Mouse (Mus musculus) lung, embryonic 15.5 days (tissue): ENCODE data around the gene Dyrk4. TPM values are rescaled to one million over a fixed set of nuclear protein-coding genes. Genes with fewer than 3 reads are reported as not detected.

Source experiments
- ATAC-seq: fragments of 200-750 bp; cut with Nextera tagmentation; 2 replicates; pipeline ENCODE4 v1.8.0; 2017; ENCODE audit warnings: moderate number of reproducible peaks, borderline replicate concordance; ENCODE audit not compliant: low FRiP score, low TSS enrichment; ENCODE audit errors: extremely low read depth
- H3K27ac ChIP-seq: fragments of 300-500 bp; sonication (generic); 2 replicates; pipeline ENCODE4 v1.5.1; 2015; ENCODE audit warnings: moderate library complexity, mild to moderate bottlenecking, inconsistent platforms
- H3K27me3 ChIP-seq: fragments of 300-500 bp; sonication (generic); 2 replicates; pipeline ENCODE4 v1.6.1; 2015; ENCODE audit warnings: inconsistent platforms
- H3K36me3 ChIP-seq: fragments of 300-500 bp; sonication (generic); 2 replicates; pipeline ENCODE4 v1.6.1; 2015; ENCODE audit warnings: inconsistent platforms
- H3K4me1 ChIP-seq: fragments of 300-500 bp; sonication (generic); 2 replicates; pipeline ENCODE4 v1.6.1; 2015; ENCODE audit warnings: inconsistent platforms
- H3K4me2 ChIP-seq: fragments of 300-500 bp; sonication (generic); 2 replicates; pipeline ENCODE4 v1.6.1; 2015; ENCODE audit warnings: inconsistent platforms, mild to moderate bottlenecking, moderate library complexity
- H3K4me3 ChIP-seq: fragments of 300-500 bp; sonication (generic); 2 replicates; pipeline ENCODE4 v1.5.1; 2015; ENCODE audit warnings: mild to moderate bottlenecking, inconsistent platforms
- H3K9ac ChIP-seq: fragments of 300-500 bp; sonication (generic); 2 replicates; pipeline ENCODE4 v1.6.1; 2015; ENCODE audit warnings: inconsistent platforms
- H3K9me3 ChIP-seq: fragments of 300-500 bp; sonication (generic); 2 replicates; pipeline ENCODE4 v1.6.1; 2016; ENCODE audit warnings: inconsistent platforms
- WGBS: fragments of 180-500 bp; shearing (Covaris S2); methylation state at CpG from one replicate; pipeline ENCODE4 v1.1.7; 2015; 5-methylcytosine and 5-hydroxymethylcytosine counted together
- polyA plus RNA-seq: library from polyadenylated mRNA; unstranded; fragments of >200 nt; fragmentation: Nextera tagmentation; extraction: Ambion mirVana; gene quantifications from 2 replicates; pipeline ENCODE4 v1.2.1, GENCODE M21; 2015

Gene Dyrk4
- polyA plus RNA-seq, 1 experiment from 2014 or later, result 0.26 TPM

DNA sequence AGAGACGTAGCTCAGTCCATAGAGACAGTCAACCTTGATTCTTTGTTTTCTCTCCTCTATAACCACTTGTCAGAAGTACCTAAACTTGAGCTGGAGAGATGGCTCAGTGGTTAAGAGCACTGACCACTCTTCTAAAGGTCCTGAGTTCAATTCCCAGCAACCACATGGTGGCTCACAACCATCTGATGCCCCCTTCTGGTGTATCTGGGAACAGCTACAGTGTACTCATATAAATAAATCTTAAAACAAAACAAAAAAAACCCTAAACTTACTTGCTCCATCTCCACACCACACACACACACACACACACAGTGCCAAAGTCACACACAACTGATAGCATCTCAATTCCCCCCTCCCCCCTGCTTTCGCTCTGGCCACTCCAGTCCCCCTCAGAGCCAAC lies 16.4 kb upstream of the Dyrk4 start:
- Histone ChIP-seq H3K27me3 (no peaks in the 10 kb centered on the region), H3K36me3 (peaks cover 17% of the 10 kb centered on the region), H3K9me3 (no peaks in the 10 kb centered on the region), H3K4me1 (peaks cover 28% of the 10 kb centered on the region), H3K27ac (no peak overlapping the region), H3K4me2 (peak overlapping the region; percentile 93), H3K4me3 (peak overlapping the region; percentile 93), H3K9ac (peak overlapping the region; percentile 86; the same call in 1 of the 2 replicates)
- 79% methylated on average over 2 of the region's 2 CpGs for WGBS
- ATAC-seq, result no peak

- Histone ChIP-seq H3K4me3 (no peak overlapping the region), H3K4me2 (no peak overlapping the region), H3K36me3 (peaks cover 53% of the 10 kb centered on the region), H3K4me1 (peaks cover 5% of the 10 kb centered on the region; the same call in 1 of the 2 replicates), H3K27me3 (no peaks in the 10 kb centered on the region), H3K27ac (no peak overlapping the region), H3K9me3 (no peaks in the 10 kb centered on the region), H3K9ac (no peak overlapping the region)
- ATAC-seq, result no peak
- 83% methylated on average over 2 of the region's 2 CpGs for WGBS
These were observed 11.3 kb upstream of the Dyrk4 start for GRCm38 (mm10) chr6:126932896-126933295.

- no peaks in the 10 kb centered on the region for H3K27me3 ChIP-seq
- H3K4me3 ChIP-seq, result no peak overlapping the region
- H3K4me1 ChIP-seq, result no peaks in the 10 kb centered on the region
- no peaks in the 10 kb centered on the region for H3K36me3 ChIP-seq
- H3K9ac ChIP-seq, result no peak overlapping the region
- no peaks in the 10 kb centered on the region for H3K9me3 ChIP-seq
- H3K27ac ChIP-seq, result no peak overlapping the region
- 79% methylated on average over 5 of the region's 5 CpGs for WGBS
- ATAC-seq, result no peak
- no peak overlapping the region for H3K4me2 ChIP-seq
These were observed 6.7 kb downstream of the Dyrk4 start for GRCm38 (mm10) chr6:126914928-126915327.

- no peak overlapping the region for H3K9ac ChIP-seq
- H3K27me3 ChIP-seq, result no peaks in the 10 kb centered on the region
- H3K9me3 ChIP-seq, result no peaks in the 10 kb centered on the region
- no peaks in the 10 kb centered on the region for H3K36me3 ChIP-seq
- 67% methylated on average over 4 of the region's 4 CpGs for WGBS
- no peak overlapping the region for H3K4me2 ChIP-seq
- no peaks in the 10 kb centered on the region for H3K4me1 ChIP-seq
- no peak for ATAC-seq
- no peak overlapping the region for H3K27ac ChIP-seq
- H3K4me3 ChIP-seq, result no peak overlapping the region
These were observed 10.9 kb downstream of the Dyrk4 start for GRCm38 (mm10) chr6:126910727-126911126.

GRCm38 (mm10) chr6:126907876-126908275 lies 13.8 kb downstream of the Dyrk4 start:
- Histone ChIP-seq H3K27ac (no peak overlapping the region), H3K4me3 (no peak overlapping the region), H3K9ac (no peak overlapping the region), H3K27me3 (no peaks in the 10 kb centered on the region), H3K9me3 (no peaks in the 10 kb centered on the region), H3K4me2 (no peak overlapping the region), H3K36me3 (no peaks in the 10 kb centered on the region), H3K4me1 (no peaks in the 10 kb centered on the region)
- ATAC-seq, result no peak
- WGBS, result 57% methylated on average over 3 of the region's 3 CpGs

DNA sequence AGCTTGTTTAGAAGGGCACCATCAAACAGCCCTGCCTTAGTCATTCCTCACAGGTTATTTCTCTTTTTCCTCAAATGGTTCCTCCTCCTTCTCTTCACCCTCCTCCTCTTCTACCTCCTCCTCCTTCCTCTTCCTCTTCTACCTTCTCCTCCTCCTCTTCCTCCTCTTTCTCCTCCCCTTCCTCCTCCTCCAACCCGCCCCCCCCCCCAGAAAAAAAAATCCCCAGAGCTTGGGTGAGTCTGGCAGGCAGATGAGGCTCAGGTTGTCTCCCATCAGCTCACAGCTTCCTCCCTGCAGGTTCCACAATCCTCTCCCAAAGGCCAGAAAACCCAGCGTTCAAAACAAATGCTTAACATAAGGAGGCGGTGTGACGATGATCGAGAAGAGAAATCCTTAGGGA lies 14.3 kb downstream of the Dyrk4 start:
- Histone ChIP-seq H3K9ac (no peak overlapping the region), H3K27ac (no peak overlapping the region), H3K4me2 (no peak overlapping the region), H3K9me3 (no peaks in the 10 kb centered on the region), H3K36me3 (no peaks in the 10 kb centered on the region), H3K4me3 (no peak overlapping the region), H3K27me3 (no peaks in the 10 kb centered on the region), H3K4me1 (no peaks in the 10 kb centered on the region)
- WGBS, result 75% methylated on average over 4 of the region's 5 CpGs
- no peak for ATAC-seq

GRCm38 (mm10) chr6:126877118-126877517 lies 44.5 kb downstream of the Dyrk4 start:
- Histone ChIP-seq H3K9me3 (no peaks in the 10 kb centered on the region), H3K4me1 (no peaks in the 10 kb centered on the region), H3K4me3 (no peak overlapping the region), H3K4me2 (no peak overlapping the region), H3K27me3 (no peaks in the 10 kb centered on the region), H3K36me3 (no peaks in the 10 kb centered on the region), H3K9ac (no peak overlapping the region), H3K27ac (no peak overlapping the region)
- ATAC-seq, result no peak
- WGBS, result 85% methylated on average over 8 of the region's 8 CpGs

DNA sequence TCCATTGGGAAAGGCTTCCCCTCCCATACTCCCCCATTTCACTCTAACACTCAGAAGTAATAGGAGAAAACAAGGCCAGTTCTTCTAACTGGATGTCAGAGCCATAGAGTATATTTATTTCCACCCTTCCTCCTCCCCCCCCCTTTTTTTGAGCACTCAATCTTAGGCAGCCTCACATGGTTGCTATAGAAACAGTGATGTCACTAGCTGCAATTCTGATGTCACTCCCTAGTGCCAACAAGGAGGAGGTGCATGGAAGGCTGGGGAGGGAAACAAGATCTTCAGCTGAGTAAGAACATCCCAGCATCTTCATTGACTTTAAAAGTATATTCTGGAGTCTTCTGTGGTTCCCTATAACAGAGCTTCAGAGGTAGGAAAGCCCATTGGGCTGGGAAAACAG lies 68.8 kb downstream of the Dyrk4 start, which contains the start of gene Akap3:
Gene Akap3, plus strand, starts transcription at position 218 of the 400 bp plus-strand sequence.
- no peak within 1 kb of the TSS for H3K27ac ChIP-seq
- no peak for ATAC-seq
- H3K36me3 ChIP-seq, result no peaks in the 10 kb centered on the region
- no peak within 1 kb of the TSS for H3K4me3 ChIP-seq
- no peak within 1 kb of the TSS for H3K4me2 ChIP-seq
- H3K27me3 ChIP-seq, result no peaks in the 10 kb centered on the region
- peaks cover 9% of the 10 kb centered on the region for H3K4me1 ChIP-seq
- no peak within 1 kb of the TSS for H3K9ac ChIP-seq
- no peaks in the 10 kb centered on the region for H3K9me3 ChIP-seq

DNA sequence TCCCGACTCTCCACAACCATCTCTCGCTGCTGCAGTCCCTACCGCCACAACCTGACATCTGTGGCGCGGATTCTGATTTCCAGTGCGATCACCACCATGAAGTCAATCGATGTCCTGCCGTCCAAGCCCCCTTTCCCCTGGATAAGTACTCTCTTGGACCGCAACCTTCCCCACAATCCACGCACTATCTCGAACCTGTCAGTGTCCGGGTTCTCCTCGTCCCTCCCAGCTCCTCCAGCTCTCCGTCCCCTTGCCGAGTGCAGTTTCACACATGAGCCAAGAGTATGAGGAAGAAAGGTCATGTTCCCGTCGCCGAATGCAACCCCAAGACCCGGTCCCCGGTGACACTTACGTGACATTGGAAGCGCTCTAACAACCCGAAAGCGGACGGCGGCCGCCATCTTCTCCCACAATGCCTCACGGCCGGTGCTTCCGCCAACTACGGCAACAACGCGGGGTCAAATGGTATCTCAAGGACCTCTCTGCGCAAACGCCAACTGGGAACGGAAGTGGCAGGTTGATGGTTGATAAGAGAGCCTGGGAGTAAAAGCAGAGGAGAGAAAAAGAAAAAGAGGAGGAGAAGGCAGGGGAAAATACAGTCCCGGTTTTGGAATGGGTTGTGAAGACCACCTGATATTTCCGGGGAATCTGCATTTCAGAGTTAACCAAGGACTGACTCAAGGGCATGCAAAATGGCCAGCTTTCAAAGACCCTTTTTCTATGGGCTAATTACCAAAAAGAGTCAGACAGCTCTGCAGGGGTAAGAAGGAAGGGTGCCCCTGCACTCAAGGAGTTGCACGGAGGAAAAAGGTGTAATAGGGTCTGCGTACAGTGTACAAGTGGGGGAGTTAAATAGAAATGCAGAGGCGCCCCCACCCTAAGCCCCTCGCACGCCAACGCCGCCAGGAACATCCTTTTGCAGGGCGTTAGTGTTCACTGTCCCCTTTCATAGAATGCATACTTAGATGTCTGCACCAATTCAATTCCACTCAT lies 72.6 kb downstream of the Dyrk4 start, which contains the start of gene Ndufa9:
Gene Ndufa9, minus strand, starts transcription at position 425 of the 993 bp plus-strand sequence.
- 0 out of 2 replicates have a peak within 1 kb of the TSS, but pooled peaks have one; percentile 37 for H3K27ac ChIP-seq
- no peaks in the 10 kb centered on the region for H3K9me3 ChIP-seq
- peaks cover 2% of the 10 kb centered on the region; the same call in 1 of the 2 replicates for H3K36me3 ChIP-seq
- 6% methylated on average over 46 of the region's 46 CpGs for WGBS
- H3K4me1 ChIP-seq, result peaks cover 15% of the 10 kb centered on the region
- peak within 1 kb of the TSS; percentile 86 for H3K4me3 ChIP-seq
- H3K9ac ChIP-seq, result peak within 1 kb of the TSS; percentile 80
- H3K27me3 ChIP-seq, result no peaks in the 10 kb centered on the region
- peak within 1 kb of the TSS; percentile 86 for H3K4me2 ChIP-seq
- ATAC-seq, result peak; percentile 90; the same call in 1 of the 2 replicates

DNA sequence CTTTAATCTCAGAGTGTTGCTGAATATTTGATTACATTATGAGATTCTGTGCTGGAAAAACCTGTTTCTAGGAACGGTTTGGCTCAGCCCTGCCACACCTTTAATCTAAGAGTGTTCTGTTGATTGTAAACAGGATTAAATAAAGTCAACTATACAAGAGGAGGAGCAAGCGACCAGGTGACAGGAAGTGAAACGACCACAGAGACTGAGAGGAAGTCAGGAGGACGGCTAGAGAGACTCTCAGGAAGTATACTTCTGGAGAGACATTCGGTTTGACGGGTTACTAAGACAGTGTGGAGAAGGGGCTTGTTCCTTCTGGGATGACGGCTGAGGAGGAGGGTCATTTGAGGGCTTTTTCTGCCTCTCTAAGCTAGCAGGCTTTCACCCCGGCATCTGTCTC lies 85.0 kb downstream of the Dyrk4 start:
- H3K9ac ChIP-seq, result no peak overlapping the region
- no peak overlapping the region for H3K4me3 ChIP-seq
- H3K4me1 ChIP-seq, result no peaks in the 10 kb centered on the region
- 71% methylated on average over 8 of the region's 8 CpGs for WGBS
- no peaks in the 10 kb centered on the region for H3K27me3 ChIP-seq
- no peak overlapping the region for H3K4me2 ChIP-seq
- no peaks in the 10 kb centered on the region for H3K9me3 ChIP-seq
- no peak for ATAC-seq
- no peak overlapping the region for H3K27ac ChIP-seq
- H3K36me3 ChIP-seq, result peaks cover 91% of the 10 kb centered on the region
